Mouse (Mus musculus) left cerebral cortex, postnatal 36 days (tissue): ENCODE measurements around the gene Angptl7. TPM values are rescaled to one million over a fixed set of nuclear protein-coding genes. Genes with fewer than 3 reads are reported as not detected.
A peak's percentile ranks its signal among the peaks of the same experiment; 100 is the strongest.

Experiments used
- DNase-seq, 2 experiments: peaks; one replicate each; pipeline ENCODE4 v3.0.0; 2021 to 2022; ENCODE audit warnings: low spot score in 2 of 2, mixed read lengths in 1 of 2
- intact Hi-C: fragments of 180-260 bp; cut with DNase I; formaldehyde crosslinking; loops from one replicate; pipeline ENCODE4 v1.15.1; 2025
- total RNA-seq, 2 experiments: library from RNA; stranded (reverse); gene quantifications; 2 replicates each; pipeline ENCODE4 v1.2.3; 2021

The Angptl7 gene
- total RNA-seq, result under 1 TPM; 0.57 to 0.59 TPM

DNA sequence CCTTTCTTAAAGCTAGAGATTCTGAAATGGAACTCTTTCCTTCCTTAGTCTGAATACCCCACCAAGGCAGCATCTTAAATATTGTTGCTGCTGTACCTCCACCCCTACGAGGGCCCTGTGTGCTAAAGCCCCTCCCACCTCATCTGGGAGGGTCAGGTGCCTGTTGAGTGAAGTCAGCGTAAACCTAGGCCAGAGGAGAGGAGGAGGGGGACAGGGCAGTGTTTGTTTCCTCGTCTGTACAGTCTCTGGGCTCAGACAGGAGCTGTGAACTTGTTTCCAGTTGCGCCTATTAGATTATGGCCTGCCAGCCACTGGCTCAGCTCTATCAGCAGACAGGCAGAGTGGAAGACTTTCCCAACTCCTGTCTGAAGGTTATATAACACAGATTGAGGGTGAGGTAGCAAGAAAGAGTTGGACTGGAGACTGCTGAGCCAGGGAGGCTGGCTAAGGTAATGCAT, at the start of gene Angptl7:
Gene Angptl7 (minus strand): TSS at position 51 of the 458 bp plus-strand sequence.
- intact Hi-C loops, result no loop called here
- no peak for DNase-seq

DNA sequence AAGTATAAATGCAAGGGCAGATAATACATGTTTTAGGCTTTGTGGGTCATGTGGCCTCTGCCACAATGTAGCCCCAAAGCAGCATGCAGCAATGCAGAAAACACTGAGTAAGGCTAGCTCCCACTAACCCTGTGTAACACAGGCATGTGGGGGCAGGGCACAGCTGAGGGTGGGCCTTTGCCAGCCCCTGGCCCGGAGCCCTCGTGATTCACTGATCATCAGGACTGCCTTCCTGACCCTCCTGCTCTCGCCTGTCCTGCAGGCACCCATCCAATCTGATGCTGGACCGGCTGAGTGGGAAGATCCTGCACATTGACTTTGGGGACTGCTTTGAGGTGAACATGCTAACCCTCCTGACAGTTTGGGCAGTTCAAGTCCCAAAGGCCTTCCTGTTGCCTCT, 48.8 kb upstream of the Angptl7 start:
- intact Hi-C loops, result no loop called here

DNA sequence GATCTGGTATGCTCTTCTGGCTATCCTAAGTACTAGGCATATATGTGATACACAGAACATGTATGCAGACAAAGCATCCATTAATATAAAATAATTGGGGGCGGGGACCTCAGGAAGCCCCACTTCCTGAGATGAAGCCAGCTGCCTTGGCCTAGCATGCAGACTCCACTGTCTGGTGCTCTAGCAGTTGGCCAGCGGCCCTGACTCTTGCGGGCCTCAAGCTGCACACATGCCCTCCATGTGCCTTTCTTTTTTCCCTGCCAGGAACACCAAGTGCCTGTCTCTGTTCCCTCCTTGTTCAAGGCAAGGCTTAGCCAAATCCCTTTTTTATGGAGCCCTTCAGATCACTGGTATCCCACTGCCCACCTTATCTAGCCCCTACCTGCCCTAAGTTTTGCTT, 35.6 kb upstream of the Angptl7 start:
- DNase-seq, result no peak
- intact Hi-C loops, result no loop called here

More for the DNA sequence above, 48.8 kb upstream of the Angptl7 start:
- DNase-seq, result no peak

DNA sequence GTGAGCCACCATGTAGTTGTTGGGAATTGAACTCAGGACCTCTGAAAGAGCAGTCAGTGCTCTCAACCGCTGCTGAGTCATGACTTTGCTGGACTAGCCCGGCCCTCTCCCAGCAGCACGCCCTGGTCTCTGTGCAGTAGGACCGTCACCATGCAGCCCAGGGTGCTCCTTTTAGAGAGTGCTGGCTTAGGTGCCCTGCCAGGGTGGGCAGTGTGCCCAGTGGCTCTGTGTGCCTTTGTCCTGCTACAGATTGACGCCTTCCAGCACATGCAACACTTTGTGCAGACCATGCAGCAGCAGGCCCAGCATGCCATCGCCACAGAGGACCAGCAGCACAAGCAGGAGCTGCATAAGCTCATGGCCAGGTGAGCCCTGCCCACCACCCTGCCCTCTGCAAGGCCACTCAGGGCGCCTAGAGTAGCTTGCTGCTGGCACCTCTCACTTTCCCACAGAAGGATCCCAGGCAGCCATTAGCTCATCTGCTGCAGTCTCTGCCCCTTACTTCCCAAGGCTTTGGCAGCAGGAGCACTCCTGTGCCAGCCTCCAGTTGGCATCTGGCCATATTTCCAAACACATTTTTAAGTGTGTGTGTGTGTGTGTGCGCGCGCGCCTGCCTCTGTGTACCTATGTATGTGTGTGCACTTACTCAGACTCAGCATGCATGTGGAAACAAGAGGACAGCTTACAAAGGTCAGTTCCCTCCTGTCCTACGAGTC, 33.5 kb upstream of the Angptl7 start:
- intact Hi-C loops, result no loop called here
- DNase-seq, result no peak

DNA sequence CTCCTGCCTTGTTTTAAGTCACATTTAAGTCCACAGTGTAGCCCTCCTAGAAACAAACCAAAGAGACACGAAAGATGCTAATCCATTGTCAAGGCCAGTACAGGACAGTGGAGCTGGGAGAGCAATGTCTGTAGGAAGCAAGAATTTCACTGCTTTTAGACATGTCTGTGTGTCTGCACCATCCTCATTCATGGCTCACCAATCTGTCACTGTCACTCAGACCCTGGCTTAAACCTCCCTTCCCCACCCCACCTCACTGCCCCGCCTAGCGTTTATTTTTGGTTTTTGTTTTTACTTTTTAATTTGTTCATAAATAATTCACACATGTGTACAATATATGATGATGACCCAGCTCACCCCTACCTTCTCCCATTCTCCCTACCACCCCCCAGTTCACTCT, 32.3 kb upstream of the Angptl7 start:
- no peak for DNase-seq
- intact Hi-C loops, result no loop called here

DNA sequence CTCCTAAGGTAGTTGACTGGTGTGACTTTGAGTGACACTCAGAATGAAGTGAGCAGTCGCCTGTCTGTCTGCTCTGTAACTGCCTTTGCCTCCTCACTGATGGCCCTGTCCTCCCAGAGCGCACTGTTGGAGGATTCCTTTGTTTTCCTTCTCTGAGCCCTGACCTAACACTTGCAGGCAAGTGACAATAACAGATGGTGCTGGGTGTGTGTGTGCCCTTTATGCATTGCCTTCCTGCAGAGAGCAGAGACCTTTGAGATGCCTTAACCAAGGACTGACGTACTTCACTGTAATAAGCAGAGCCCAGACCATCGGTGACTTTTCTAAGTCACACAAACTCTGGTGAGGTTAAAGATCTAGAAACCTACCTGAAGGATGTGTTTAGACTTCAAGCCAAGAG, 31.1 kb upstream of the Angptl7 start:
- no peak for DNase-seq
- intact Hi-C loops, result no loop called here

DNA sequence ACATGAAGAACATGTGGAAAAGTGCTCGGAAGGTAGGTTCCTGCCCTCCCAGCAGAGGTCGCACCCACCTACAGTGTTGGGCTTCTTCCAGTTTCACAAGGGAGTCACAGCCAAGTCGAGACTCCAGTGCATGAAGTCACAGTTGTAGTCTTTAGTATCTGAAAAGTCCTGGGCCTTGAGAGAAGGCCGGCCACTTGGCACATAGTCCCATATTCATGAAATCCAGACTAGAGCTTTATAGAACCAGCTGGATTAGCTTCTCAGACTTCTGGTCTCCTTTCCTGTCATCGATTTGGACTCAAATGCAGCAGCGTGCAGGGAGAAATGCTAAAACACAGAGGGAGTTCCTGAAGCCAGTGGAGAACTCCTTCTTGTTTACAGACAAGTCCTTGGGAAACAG, 30.5 kb upstream of the Angptl7 start:
- DNase-seq, result no peak
- intact Hi-C loops, result no loop called here

DNA sequence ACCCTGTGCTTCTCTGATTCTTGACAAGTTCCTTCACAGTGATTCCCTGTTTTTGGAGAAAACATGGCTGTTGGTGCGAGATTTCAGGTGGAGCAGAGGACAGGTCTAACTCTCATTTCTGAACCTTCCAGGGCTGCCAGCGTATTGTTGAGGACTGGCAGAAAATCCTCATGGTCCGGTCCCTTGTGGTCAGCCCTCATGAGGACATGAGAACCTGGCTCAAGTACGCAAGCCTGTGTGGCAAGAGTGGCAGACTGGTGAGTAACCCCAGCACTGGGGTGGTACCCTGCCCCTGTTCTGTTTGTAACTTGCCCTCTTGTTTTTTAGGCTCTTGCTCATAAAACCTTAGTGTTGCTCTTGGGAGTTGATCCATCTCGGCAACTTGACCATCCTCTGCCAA, 30.1 kb upstream of the Angptl7 start:
- intact Hi-C loops, result no loop called here
- no peak for DNase-seq

DNA sequence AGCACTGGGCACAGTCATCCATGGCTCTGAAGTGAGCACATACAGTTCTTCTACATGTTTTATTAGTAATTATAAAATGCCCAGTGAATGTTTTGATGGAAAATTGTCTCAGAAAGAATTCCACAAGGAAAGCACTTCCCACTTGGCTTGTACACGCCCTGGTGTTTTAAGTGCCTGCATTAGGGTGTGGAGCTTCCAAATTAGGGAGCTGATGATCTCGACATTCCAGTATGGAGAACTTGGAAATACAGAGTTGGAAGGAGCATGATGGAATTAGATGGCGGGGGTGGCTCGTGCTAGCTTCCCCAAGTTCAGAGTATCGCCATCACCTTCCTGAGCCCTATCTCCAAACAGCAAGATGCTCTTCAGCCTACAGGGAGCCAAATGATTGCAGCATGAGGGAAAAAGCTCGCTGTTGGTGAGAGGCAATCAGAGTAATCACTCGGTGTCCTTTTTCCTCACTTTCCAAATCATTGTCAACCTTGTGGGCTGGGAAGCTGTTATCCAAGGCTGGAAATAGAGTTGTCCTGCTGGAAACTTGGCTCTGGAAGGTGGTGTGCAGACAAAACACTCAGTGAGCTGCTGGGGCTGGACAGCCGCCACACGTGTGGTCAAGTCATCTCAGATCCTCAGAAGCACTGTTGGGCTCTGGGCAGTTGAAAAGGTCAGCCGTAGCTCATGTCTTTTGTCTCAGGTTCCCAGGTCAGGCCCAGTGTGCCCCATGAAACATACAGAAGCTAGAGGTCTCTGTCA, 27.1 kb upstream of the Angptl7 start:
- DNase-seq, result no peak
- intact Hi-C loops, result no loop called here

DNA sequence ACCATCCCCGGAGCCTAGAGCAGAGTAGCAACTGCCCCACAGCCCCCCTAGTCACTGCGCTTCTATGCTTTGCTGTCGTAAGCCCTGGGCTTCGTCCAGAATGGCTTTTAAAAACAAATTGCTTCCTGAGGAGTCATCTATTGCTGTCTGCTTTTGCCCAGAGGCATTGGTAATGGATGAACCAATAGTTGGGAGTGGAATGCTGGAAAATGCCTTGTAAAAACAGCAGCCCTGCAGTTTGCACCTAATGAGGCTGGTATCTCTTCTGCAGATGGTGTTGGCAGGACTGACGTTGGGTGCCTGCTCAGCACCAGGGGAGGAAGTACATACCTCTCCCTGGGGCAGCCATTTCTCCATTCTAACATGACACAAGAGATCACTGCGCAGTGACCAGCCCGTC, 23.3 kb upstream of the Angptl7 start:
- intact Hi-C loops, result no loop called here
- no peak for DNase-seq

DNA sequence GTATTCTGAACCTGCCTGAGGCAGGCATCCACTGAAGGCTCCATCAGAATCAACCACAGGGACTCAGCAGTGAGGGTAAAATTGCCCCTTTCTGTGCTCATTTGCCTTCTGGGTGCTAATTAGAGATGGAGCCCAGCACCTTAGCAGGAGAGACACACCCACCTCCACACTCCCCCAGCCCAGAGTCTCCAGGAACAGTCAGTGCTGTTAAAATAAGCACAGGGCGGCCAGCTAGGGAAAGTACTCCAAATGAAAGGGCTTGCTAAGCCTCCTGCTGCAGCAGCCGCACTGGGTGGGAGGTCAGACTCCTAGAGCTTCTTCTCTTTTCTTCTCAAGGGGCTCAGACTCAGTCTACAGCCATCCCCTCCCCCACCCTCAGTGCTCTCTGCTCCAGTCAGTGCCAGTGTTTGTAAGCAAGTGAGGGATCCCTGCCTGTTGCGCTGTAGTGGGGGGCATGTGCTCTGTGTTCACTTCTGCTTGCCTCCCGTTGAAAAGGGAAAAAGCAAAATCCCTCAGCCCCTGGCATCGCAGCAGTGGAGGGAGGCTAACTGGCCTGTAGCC, 18.1 kb upstream of the Angptl7 start:
- no peak for DNase-seq
- intact Hi-C loops, result no loop called here

DNA sequence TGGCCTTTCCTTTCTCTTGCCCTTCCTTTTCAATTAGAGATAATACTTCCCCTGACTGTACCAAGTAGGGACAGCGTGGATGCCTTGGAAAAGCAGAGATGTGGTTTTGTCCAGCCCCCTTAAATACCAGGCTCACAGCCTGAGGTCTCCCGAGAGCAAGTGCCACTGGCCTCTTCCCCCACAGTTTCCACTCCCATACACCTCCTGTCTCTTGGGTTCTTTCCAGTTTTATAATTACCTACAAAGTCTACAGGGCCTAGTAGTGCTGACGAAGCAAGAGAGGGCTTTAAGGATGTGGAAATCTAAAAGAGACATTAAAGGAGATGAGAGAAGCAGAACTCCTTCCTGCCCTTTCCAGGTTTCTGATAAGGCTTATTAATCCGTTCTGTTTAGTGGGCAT, 17.5 kb upstream of the Angptl7 start:
- DNase-seq, result no peak
- intact Hi-C loops, result no loop called here

DNA sequence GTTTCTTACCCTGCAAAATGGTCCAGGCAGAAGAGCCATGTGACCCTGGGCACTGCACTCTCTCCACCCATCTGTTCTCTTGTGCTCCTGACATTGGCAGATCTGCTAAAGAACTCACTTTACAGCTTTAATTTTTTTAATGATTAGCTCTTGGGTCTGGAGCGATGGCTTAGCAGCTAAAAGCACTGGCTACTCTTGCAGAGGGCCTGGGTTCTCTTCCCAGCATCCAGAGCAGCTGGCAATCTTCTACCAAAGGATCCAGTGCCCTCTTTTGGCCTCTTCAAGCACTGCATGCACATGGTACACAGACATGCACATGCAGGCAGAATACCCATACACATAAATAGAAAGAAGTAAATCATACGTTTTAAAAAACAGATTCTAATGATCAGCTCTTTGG, 15.1 kb upstream of the Angptl7 start:
- intact Hi-C loops, result no loop called here
- no peak for DNase-seq

DNA sequence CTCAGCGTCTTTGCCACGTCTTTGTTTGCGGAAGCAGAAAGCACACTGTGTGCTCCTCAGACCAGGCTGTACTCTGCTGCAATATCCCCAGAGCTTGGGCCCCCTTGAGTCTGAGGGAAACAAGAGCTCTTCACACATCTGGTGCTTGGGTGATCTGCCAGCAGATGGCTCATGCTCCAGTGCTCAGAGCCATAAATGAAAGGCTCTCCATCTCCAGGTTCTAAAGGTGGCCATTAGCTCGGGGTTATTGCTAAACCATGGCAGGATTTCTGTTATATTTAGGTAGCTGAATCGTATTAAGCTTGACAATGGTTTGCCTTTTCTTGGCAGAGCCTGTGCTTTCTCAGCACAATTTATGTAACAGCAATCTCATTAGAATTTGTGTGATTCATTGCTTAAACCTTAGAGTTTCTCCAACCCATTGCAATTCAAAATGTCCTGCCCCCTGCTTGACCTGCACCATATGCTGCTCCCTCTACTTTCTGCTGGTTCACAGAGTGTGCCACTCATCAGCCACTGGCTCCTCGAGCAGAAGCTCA, 12.8 kb upstream of the Angptl7 start:
- intact Hi-C loops, result no loop called here
- DNase-seq, result peak in 1 of 2 experiments; percentile 33

DNA sequence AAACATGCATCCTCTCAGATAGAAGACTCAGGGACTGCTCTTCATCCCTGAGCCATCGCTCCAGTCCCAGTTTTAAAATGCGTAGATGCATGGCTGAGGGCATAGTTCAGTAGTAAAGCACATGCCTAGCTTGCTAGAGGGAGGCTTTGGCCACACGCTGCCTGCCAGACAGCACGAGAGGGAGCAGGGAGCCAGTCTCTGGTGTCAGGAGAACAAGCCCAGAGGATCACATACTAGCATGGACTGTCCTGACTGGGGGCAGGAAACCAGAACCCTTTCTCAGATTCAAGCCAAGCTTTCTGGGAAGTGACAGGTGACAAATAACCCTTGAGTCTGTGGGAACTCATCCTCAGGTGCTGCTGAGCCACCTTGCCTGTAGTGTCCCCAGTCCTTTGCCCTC, 11.1 kb upstream of the Angptl7 start:
- intact Hi-C loops, result no loop called here
- no peak for DNase-seq

DNA sequence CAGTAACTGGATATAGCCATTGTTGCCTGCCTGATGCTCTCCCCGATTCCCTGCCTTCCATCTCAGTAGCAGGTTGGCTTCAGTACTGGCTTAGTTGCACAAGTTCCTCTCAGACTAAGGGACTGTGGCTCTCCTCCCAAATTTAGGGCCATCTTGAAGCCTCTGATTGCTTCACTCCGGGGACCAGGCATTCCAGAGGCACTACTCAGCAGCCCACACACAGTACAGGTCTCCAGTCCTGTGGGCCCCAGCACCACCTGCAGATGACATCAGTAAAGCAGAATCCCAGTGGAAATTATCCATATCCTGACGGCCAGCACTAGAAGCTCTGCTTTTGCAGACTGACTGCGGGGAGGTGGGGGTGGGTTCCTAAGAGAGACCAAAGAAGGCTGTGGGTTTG, 10.4 kb upstream of the Angptl7 start:
- intact Hi-C loops, result no loop called here
- DNase-seq, result no peak

DNA sequence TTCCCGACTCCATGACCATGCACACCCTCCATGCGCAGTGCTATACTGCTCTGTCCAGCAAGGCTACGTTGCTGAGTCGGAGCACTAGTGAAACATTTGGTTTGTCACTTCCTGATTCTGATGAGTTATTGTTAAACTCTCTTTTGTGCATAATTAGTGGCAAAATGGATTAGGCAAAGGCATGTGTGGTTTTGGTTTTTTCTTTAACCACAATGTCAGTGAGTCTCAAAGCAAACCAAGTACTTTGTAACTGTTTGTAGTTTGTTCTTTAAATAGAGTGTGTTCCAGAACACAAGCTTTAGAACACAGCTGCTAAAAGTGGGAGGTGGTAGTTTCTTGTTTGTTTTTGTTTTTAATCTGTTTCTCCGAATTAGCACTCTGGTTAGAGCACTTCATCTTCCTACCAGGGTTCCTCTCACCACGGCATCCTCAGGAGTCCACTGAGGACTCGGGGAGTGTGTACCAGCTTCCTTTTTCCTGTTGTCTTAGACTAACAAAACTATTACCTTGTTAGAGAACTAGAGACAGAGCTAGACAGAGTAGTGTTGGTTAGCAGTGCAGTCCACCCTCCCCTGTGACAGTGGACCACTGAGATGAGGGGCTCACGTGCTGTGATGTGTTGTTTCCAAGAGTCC, 9.3 kb upstream of the Angptl7 start:
- intact Hi-C loops, result no loop called here
- no peak for DNase-seq

DNA sequence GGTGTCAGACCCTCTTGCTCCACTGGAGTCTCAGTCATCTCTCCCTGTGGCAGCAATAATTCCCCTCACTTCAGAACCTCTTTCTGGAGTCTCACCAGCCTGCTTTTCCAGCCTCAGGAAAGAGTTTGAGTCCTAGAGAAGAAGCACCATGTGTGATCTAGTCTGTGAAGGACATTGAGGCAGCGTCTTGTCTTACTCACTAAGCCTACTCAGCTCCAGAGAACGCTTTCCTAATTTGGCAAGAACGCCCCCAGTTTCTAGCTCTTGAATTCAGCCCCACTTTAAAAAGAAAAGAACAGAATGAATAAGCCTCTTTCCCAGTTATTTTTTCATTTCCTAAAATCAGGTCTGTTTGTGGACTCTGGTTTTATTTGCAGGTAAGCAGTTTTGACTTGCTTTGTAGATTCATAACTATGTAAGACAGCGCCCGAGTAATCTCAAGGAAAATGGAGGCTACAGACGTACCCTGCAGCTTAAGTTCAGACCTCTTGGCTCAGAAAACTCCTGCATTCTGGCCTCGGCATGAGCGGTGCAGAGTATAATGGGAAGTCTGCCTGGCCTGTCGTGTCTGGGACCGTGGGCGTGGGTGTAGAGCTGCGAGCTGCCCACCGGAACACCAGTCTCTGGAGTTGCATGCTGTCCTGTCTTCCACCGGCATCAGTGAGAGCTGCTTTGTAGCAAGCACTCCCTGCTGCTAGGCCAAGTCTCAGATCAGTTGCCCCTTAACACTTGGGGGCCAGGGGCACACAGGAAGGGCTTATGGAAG, 8.0 kb upstream of the Angptl7 start:
- DNase-seq, result peak; percentile 49 to 65
- intact Hi-C loops, result no loop called here

DNA sequence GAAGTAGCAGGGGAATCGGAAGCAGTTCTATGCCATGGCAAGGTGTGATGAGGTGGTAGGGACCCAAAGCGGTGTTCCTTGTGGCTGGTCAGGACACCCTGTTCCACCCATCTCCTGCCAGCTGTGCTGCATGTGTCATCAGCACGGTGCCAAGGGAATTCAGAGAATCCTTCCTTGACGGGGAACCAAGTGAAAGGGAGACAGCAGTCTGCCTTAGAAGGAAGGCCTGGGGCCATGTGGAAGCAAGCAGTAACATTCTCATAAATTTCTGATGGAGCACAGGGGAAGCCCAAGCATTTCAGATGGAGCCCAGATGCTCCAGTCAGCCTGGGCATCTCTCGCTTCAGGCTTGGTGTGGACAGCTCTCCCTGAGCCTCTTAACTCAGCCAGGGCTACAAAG, 7.3 kb upstream of the Angptl7 start:
- DNase-seq, result no peak
- intact Hi-C loops, result no loop called here
